Mouse (Mus musculus): ENCODE measurements around the gene Plekhb1. TPM values are rescaled to one million over a fixed set of nuclear protein-coding genes. Genes with fewer than 3 reads are reported as not detected.

The Plekhb1 gene
- total RNA-seq, 1 experiment, result 4.4 TPM

DNA sequence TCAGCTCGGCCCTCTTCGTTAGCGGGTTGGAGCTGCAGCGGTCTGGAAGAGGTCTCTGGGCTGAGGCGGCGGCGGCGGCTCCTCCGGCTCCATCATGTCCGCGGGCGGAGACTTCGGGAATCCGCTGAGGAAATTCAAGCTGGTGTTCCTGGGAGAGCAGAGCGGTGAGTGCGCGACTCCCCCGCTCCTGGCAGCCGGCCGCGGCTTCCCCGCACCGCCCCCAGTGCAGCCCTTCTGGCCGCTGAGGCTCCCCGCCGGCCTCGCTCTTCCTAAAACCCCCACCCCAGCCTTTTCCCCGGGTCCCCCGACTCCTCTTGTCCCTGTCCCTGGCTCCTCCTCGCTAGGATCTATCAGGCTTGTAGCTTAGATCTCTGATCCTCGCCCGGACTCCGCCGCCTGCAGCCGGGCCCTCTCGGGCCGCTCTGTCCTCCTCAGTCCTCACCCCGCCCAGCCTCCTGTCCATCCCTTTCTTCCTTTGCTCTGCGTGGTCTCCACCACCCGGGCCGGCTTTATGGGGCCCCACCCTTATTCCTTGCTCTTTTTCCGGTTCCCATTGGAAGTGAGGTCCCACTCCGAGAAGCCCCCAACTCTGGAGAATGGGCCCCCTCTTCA, 54.0 kb downstream of the Plekhb1 start, which contains the start of gene Mrpl48:
Mrpl48 (minus strand) TSS at position 172 of the 612 bp plus-strand sequence.
- Histone ChIP-seq H3K36me3 (ENCODE audit: control insufficient read depth, insufficient read depth, low read length, poor library complexity, severe bottlenecking) (no peaks in the 10 kb centered on the region), H3K4me1 (ENCODE audit: control insufficient read depth in 2 of 2, insufficient read depth in 2 of 2, low read length in 2 of 2, poor library complexity in 1 of 2) (peaks cover 3 to 8% of the 10 kb centered on the region in 2 experiments; a peak in 2 of 4 replicates), H3K9me3 (ENCODE audit: control insufficient read depth, insufficient read depth, low read depth, low read length) (no peaks in the 10 kb centered on the region), H3K4me3 (ENCODE audit: insufficient read depth in 1 of 2, low read depth in 1 of 2, low read length in 2 of 2, poor library complexity in 1 of 2, severe bottlenecking in 1 of 2) (peak within 1 kb of the TSS; percentile 85 to 88), H3K9ac (ENCODE audit: insufficient read depth, low read depth, low read length, poor library complexity, severe bottlenecking) (peak within 1 kb of the TSS; percentile 91), H3K27ac (ENCODE audit: insufficient read depth, low read depth, low read length, poor library complexity, severe bottlenecking) (peak within 1 kb of the TSS; percentile 86)
- TF ChIP-seq ZC3H11A (IDR thresholded peaks at IDR 0.05; ENCODE audit: borderline replicate concordance, low read depth, low read length) (no peak), CHD2 (IDR thresholded peaks at IDR 0.05; ENCODE audit: low read depth, low read length) (no peak), HCFC1 (IDR thresholded peaks at IDR 0.05; ENCODE audit: borderline replicate concordance, insufficient read depth, low read length) (no peak), ZNF384 (IDR thresholded peaks at IDR 0.05; ENCODE audit: low read depth, low read length) (no peak), MAFK (IDR thresholded peaks at IDR 0.05; ENCODE audit: insufficient read depth, low read depth, low read length) (no peak)
- in situ Hi-C loops (cut with MboI; ENCODE audit: low sequenced_read_pairs in 2 of 2, unreplicated experiment in 2 of 2), result no loop called here
- no peak for DNase-seq (ENCODE audit: low read depth, low spot score)

DNA sequence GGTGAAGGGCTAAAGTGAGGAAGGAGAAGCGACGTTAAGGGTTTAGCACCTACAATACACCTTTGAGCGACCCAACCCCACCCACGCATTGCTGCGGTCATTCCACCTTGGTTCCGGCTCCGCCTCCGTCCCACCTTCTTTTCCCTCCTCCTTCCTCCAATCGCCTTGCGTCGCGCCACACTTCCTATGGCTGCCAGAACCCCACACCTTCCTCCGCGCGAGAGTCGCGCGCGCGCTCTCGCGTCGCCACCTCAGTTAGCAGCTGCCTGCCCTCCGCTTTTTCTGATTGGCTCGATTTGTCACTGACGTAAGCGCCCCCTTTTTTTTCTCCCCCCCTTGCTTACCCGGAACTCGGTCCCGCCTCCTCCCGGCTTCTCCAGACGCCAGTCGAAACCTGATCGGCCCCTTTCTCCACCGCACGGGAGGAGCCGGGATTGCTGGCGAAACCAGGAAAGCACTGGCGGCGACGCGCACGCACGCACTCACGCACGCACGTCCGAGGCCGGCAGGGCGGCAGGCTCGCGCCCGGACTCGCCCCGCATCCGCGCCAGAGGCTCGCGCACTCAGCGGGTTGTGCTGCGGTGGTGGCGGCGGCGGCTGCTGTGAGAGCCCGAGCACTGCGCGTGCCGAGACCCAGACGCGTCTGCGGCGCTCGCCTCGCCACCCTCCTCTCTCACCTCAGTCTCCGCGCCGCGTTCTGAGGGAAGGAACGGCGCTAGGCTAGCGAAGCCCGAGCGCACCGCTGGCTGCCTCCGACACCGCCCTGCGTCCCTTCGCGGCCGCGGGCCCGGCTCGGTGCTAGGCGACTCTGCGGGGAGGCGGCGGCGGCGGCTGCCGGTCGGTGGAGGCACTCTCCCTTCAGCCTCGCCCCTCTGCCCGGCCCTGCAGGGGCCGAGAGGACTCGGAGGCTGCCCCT, 54.7 kb downstream of the Plekhb1 start, which contains the start of gene Rab6a:
Rab6a (plus strand) TSS at position 197 of the 916 bp plus-strand sequence.
- H3K9me3 ChIP-seq (ENCODE audit: control insufficient read depth, insufficient read depth, low read depth, low read length), result no peaks in the 10 kb centered on the region
- H3K4me3 ChIP-seq (ENCODE audit: insufficient read depth in 1 of 2, low read depth in 1 of 2, low read length in 2 of 2, poor library complexity in 1 of 2, severe bottlenecking in 1 of 2), result peak within 1 kb of the TSS; percentile 85 to 88
- no peaks in the 10 kb centered on the region for H3K36me3 ChIP-seq (ENCODE audit: control insufficient read depth, insufficient read depth, low read length, poor library complexity, severe bottlenecking)
- TF ChIP-seq CHD2 (IDR thresholded peaks at IDR 0.05; ENCODE audit: low read depth, low read length), result peak; percentile 97
- TF ChIP-seq MAFK (IDR thresholded peaks at IDR 0.05; ENCODE audit: insufficient read depth, low read depth, low read length), result 0 out of 2 replicates have a peak, but pooled peaks have one; percentile 2
- peak; percentile 91 for TF ChIP-seq ZNF384 (IDR thresholded peaks at IDR 0.05; ENCODE audit: low read depth, low read length)
- peak; percentile 86; the same call in 1 of the 2 replicates for TF ChIP-seq HCFC1 (IDR thresholded peaks at IDR 0.05; ENCODE audit: borderline replicate concordance, insufficient read depth, low read length)
- no peak for TF ChIP-seq ZC3H11A (IDR thresholded peaks at IDR 0.05; ENCODE audit: borderline replicate concordance, low read depth, low read length)
- H3K27ac ChIP-seq (ENCODE audit: insufficient read depth, low read depth, low read length, poor library complexity, severe bottlenecking), result peak within 1 kb of the TSS; percentile 86
- peak within 1 kb of the TSS; percentile 91 for H3K9ac ChIP-seq (ENCODE audit: insufficient read depth, low read depth, low read length, poor library complexity, severe bottlenecking)
- in situ Hi-C loops (cut with MboI; ENCODE audit: low sequenced_read_pairs in 2 of 2, unreplicated experiment in 2 of 2), result no loop called here
- peak; percentile 98 for DNase-seq (ENCODE audit: low read depth, low spot score)
- H3K4me1 ChIP-seq (ENCODE audit: control insufficient read depth in 2 of 2, insufficient read depth in 2 of 2, low read length in 2 of 2, poor library complexity in 1 of 2), result peaks cover 3 to 8% of the 10 kb centered on the region in 2 experiments; a peak in 2 of 4 replicates

DNA sequence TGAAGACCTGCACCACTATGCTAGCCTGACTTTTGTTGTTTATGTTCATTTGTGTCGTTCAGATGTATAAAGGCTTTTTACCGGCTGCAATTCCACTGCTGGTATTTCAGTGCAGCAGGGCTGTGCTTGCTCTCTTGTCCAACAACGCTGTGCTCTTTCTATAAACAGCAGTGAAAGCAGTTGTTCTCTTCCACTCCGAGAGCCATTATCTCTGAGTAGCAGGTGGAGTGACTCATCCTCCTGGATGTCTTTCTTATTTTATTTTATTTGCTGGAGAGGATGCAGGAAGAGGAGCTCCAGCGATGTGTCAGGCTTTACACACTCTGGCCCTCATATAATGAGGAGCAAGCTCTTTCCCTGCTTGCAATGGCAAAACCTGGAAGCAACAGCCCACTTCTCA, 62.0 kb downstream of the Plekhb1 start:
- Histone ChIP-seq H3K4me1 (ENCODE audit: control insufficient read depth in 2 of 2, insufficient read depth in 2 of 2, low read length in 2 of 2, poor library complexity in 1 of 2) (no peaks in the 10 kb centered on the region), H3K36me3 (ENCODE audit: control insufficient read depth, insufficient read depth, low read length, poor library complexity, severe bottlenecking) (no peaks in the 10 kb centered on the region), H3K4me3 (ENCODE audit: insufficient read depth in 1 of 2, low read depth in 1 of 2, low read length in 2 of 2, poor library complexity in 1 of 2, severe bottlenecking in 1 of 2) (no peak overlapping the region), H3K9ac (ENCODE audit: insufficient read depth, low read depth, low read length, poor library complexity, severe bottlenecking) (no peak overlapping the region), H3K27ac (ENCODE audit: insufficient read depth, low read depth, low read length, poor library complexity, severe bottlenecking) (no peak overlapping the region), H3K9me3 (ENCODE audit: control insufficient read depth, insufficient read depth, low read depth, low read length) (no peaks in the 10 kb centered on the region)
- in situ Hi-C loops (cut with MboI; ENCODE audit: low sequenced_read_pairs in 2 of 2, unreplicated experiment in 2 of 2), result no loop called here
- DNase-seq (ENCODE audit: low read depth, low spot score), result no peak
- TF ChIP-seq CHD2 (IDR thresholded peaks at IDR 0.05; ENCODE audit: low read depth, low read length) (no peak), ZC3H11A (IDR thresholded peaks at IDR 0.05; ENCODE audit: borderline replicate concordance, low read depth, low read length) (no peak), HCFC1 (IDR thresholded peaks at IDR 0.05; ENCODE audit: borderline replicate concordance, insufficient read depth, low read length) (no peak), MAFK (IDR thresholded peaks at IDR 0.05; ENCODE audit: insufficient read depth, low read depth, low read length) (no peak)

DNA sequence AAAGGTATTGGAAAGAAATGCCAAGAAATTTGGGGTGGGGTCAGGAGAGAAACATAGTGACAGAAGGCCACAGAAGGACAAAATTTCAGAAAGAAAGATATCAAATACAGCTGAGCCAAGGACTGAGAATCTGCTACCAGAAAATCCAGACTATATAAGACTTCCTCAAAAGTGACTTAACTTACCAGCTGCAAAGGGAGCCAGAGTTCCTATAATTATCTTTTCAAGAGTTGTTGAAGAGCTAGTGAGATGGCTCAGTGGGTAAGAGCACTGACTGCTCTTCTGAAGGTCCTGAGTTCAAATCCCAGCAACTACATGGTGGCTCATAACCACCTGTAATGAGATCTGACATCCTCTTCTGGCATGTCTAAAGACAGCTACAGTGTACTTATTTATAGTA, 68.9 kb downstream of the Plekhb1 start:
- H3K4me1 ChIP-seq (ENCODE audit: control insufficient read depth in 2 of 2, insufficient read depth in 2 of 2, low read length in 2 of 2, poor library complexity in 1 of 2), result no peaks in the 10 kb centered on the region
- no peaks in the 10 kb centered on the region for H3K36me3 ChIP-seq (ENCODE audit: control insufficient read depth, insufficient read depth, low read length, poor library complexity, severe bottlenecking)
- no peak overlapping the region for H3K27ac ChIP-seq (ENCODE audit: insufficient read depth, low read depth, low read length, poor library complexity, severe bottlenecking)
- no peaks in the 10 kb centered on the region for H3K9me3 ChIP-seq (ENCODE audit: control insufficient read depth, insufficient read depth, low read depth, low read length)
- no peak for DNase-seq (ENCODE audit: low read depth, low spot score)
- no peak overlapping the region for H3K4me3 ChIP-seq (ENCODE audit: insufficient read depth in 1 of 2, low read depth in 1 of 2, low read length in 2 of 2, poor library complexity in 1 of 2, severe bottlenecking in 1 of 2)
- no peak overlapping the region for H3K9ac ChIP-seq (ENCODE audit: insufficient read depth, low read depth, low read length, poor library complexity, severe bottlenecking)
- TF ChIP-seq ZC3H11A (IDR thresholded peaks at IDR 0.05; ENCODE audit: borderline replicate concordance, low read depth, low read length) (no peak), MAFK (IDR thresholded peaks at IDR 0.05; ENCODE audit: insufficient read depth, low read depth, low read length) (no peak)
- in situ Hi-C loops (cut with MboI; ENCODE audit: low sequenced_read_pairs in 2 of 2, unreplicated experiment in 2 of 2), result no loop called here

Other genes starting within 250 kb of the Plekhb1 start
- gene Ucp3, start 189.4 kb downstream of the Plekhb1 start, total RNA-seq (2012; rRNA removed), result not detected in 2 replicates
- gene Ucp2, start 169.1 kb downstream of the Plekhb1 start, total RNA-seq (2012; rRNA removed), result 46.9 and 52.7 TPM in 2 replicates
- 2.5 and 2.8 TPM in 2 replicates for gene Dnajb13, start 147.5 kb downstream of the Plekhb1 start, total RNA-seq (2012; rRNA removed)
- 11.3 and 14.6 TPM in 2 replicates for gene Coa4, start 125.3 kb downstream of the Plekhb1 start, total RNA-seq (2012; rRNA removed)
- gene Rab6a, start 55.0 kb downstream of the Plekhb1 start, total RNA-seq (2012; rRNA removed), result 58.7 and 61.8 TPM in 2 replicates
- 27.9 and 30.9 TPM in 2 replicates for gene Mrpl48, start 54.1 kb downstream of the Plekhb1 start, total RNA-seq (2012; rRNA removed)
- 19.1 and 21.1 TPM in 2 replicates for gene Fam168a, start 44.2 kb upstream of the Plekhb1 start, total RNA-seq (2012; rRNA removed)
- 16.1 and 19.1 TPM in 2 replicates for gene Relt, start 201.0 kb upstream of the Plekhb1 start, total RNA-seq (2012; rRNA removed)